Mouse (Mus musculus) mouse trophoblast stem cell (cell line): Measurements from ENCODE around the gene 4632433K11Rik.
"Not testable (repeated sequence)": the region's sequence is repeated elsewhere in the genome, so short reads cannot be mapped to it uniquely, and the experiment has no call there.

Experiments
- in situ Hi-C, 2 experiments: fragments of 300-500 bp; cut with MseI, MboI; formaldehyde crosslinking; loops; 2 replicates in 1 of 2; 3 replicates in 1 of 2; pipeline ENCODE4 v1.15.1; 2025

Gene 4632433K11Rik

DNA sequence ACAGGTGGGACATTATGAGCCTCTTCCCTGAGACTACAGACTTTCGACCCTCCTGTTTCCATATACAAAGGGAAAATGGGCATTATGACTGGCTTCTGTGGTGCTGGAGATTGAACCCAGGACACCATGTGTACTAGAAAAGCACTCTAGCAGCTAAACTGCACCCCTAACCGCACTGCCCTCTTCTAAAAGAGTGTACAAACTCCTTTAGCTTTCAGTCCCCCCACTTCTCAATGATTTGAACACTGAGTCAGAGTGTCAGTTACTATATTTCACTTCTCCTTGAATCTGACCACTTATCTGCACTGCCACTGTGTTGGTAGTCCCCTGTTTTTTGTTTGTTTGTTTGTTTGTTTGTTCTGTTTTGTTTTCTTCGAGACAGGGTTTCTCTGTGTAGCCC is at the start of gene 4632433K11Rik:
4632433K11Rik (plus strand) TSS at position 301 of the 400 bp plus-strand sequence.
- in situ Hi-C loops, result no loop called here

DNA sequence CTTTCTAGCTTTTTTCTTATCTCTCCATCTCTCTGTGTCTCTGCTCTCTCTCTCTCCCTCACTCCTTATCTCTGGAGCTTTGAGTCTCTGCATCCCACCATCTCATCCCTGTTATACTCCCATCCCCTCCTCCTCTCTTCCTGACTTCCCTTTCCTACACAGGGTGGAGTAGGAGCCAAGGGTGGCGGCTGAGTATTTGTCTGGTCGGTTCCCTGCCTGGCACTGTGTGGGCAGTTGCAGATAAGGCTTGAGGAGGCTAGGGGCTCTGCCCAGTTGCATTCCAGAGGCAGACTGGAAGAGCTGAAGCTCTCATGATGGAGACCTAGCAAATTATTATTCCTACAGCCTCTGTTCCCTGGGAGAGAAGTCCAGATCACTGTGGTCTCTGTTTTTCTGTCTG is 45.7 kb upstream of the 4632433K11Rik start:
- in situ Hi-C loops, result no loop called here

DNA sequence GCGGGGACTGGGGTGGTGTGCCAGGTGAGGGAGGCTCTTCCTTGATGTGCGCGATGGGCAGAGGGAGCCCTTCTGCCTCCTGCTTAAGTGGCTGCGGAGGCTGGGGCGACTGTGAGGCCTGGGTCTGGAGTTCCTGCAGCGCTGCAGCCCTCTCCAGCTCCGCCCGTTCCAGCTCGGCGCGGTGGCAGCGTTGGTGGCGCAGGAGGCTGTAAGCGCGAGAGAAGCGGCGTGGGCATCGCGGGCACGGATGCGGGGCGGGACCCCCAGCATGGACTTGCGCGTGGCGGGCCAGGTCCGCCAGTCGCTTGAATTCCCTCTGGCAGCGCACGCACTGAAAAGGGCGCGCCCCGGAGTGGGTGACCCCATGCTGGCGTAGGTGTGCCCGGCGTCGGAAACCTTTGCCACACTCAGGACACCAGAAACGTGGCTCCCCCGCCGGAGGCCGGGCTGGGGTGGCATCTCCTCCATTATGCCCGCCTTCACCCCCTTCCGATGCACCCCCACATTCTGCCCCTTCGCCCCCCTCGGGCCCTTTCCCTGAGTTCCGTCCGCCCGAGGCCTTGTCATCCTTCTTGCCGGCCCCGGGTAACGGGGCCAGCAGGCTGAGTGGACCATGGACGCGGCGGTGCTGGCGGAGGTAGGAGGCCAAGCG is 40.4 kb upstream of the 4632433K11Rik start:
- in situ Hi-C loops, result no loop called here

DNA sequence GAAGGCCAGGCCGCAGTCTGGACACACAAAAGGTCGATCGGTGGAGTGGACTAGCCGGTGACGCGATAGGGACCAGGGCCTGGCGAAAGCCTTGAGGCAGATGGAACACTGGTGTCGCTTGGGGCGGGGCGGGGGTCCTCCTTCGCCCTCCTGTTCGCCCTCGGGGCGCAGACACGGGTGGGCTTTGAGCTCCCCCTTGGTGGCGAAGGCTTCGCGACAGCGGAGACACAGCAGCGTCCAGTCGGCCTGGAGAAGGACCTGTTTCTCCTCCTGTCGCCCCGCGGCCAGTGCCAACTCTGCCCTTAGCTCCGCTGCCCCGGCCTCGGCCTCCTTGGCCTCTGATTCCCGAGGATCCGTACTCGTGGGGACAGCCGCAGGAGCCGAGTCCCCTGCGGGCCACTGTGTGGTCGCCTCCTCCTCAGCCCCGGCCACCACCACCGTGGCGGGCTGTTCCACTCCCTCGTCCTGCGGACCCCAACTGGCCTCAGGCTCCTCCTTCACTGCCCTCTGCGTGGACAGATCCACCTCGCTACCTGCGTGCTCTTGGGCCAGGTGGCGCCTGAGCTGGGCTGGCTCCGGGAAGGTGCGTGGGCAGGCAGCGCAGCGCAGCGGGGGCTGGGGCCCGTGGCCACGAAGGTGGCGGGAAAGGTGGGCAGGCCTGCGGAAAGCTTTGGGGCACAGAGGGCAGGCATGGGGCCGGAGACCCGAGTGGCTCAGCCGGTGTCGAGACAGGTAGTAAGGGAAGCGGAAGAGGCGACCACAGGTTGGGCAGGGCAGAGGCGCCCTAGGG is 39.7 kb upstream of the 4632433K11Rik start:
- in situ Hi-C loops, result no loop called here

DNA sequence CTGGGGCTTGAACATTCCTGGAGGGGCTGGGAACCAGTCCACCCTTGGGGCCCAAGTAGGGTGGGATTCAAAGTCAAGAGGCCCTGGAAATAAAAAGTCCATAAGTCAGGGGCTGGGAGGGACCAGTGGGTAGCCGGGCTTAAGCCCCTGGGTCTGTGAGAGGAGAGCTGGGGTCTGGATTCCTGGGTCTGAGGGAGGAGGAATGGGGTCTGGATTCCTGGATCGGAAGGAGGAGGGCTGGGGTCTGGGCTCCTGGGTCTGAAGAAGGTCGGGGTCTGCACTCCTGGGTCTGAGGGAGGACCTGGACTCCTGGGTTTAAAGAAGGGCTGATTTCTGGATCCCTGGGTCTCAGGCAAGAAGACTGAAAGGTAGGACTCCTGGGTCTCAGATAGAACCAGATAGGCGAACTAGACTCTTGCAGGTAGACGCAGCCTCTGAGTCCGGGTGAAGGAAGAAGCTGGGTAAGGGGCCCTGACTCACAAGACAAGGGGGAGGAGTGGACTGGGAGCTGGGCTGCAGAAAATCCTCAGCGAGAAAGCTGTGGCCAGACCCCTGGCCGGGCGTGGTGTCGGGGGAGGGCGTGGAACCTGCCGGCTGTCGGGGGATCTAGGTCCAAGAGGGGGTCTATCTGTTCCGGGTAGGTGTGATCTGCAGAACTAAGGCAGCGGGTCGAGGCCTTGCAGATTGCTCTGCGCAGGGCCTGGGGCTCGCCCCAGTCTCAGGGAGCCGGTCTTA is 38.5 kb upstream of the 4632433K11Rik start:
- in situ Hi-C loops, result no loop called here

DNA sequence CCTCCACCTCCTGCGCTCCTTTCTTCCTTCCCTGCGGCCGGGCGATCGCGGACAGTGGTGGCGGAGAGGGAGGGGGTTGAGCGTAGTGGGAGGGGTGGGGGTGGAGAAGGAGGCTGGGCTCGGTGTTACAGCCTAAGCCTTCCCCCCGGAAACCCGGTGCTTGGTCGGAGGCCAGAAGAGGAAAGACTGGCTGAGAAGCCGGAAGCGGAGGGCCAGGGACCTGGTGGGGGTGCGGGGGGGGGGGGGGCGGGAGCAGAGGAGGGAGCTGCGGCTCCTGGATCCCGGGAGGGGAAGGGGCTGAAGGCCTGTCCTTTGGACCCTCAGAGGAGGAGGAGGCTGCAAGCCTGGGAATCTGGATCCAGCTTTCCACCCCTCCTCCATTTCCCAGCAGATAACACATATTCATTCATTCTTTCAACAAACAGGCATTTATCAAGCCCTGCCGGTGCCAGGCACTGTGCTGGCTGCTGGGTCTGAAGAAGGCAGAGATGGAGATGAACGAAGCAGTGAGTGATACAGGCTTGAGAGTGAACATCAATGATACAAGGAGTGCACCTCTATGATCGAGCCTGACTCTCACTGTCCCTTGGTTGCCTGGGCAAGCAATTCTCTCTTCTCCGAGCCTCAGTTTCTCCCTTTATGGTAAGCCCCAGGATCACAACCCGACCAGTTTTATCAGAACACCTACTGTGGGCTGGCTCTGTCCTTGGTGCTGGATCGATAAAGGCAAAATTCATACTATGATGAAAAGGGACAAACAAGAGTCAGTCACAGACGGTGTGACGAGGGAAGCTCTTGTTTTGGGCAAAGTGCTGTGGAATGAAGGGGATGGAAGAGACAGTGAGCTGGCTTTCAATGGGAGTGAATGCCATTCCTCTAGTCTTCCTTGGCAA is 37.7 kb upstream of the 4632433K11Rik start, which contains the start of gene Zfp579:
Zfp579 (minus strand) TSS at position 156 of the 893 bp plus-strand sequence.
- in situ Hi-C loops, result no loop called here

DNA sequence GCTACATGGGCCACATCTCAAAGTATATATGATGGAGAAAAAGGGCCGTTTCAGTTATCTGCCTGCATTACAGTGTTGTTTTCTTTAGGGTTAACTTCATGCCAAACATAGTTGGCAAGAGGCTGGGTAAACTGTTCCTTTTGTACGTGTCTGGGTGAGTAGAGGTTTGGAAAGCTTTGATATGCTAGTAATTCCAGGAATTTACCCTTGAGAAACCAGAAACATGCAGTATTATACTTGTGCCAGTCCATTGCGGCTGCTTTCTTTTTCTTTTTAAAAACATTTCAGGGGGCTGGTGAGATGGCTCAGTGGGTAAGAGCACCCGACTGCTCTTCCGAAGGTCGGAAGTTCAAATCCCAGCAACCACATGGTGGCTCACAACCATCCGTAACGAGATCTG is 37.0 kb upstream of the 4632433K11Rik start:
- in situ Hi-C loops, result no loop called here

DNA sequence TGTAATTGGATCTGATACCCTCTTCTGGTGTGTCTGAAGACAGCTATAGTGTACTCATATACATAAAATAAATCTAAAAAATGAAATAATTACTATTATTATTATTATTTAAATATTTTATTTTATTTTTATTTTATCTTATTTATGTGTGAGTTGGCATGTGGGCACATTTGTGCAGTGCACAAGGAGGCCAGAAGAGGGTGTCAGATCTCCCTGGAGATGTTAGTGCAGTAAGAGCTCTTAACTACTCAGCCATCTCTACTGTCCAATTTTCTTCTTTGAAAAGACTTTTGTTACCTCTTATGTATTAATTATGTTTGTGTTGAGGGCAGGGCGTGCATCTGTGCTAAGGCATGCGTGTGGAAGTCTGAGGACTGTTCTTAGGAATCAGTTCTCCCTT is 34.0 kb upstream of the 4632433K11Rik start:
- in situ Hi-C loops, result no loop called here

DNA sequence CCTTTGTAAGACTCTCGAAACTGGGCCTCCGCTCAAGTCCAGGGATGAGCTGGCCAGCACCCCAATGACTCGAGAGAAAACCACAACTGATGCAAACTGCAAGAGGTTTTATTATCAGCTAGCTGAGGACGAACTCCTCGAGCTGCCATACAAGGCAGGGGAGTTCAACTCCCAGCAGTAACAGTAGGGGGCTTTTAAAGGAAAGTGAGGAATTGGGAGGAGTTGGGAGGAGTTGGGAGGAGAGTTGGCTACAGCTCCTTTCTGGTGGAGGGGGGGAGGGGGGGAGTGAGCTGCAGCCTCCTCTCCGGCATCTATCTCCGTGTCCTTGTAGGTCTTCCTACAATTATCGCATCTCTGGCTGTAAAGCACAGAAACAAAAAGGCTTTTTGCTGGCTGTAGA is 31.0 kb upstream of the 4632433K11Rik start:
- in situ Hi-C loops, result not testable (repeated sequence)

DNA sequence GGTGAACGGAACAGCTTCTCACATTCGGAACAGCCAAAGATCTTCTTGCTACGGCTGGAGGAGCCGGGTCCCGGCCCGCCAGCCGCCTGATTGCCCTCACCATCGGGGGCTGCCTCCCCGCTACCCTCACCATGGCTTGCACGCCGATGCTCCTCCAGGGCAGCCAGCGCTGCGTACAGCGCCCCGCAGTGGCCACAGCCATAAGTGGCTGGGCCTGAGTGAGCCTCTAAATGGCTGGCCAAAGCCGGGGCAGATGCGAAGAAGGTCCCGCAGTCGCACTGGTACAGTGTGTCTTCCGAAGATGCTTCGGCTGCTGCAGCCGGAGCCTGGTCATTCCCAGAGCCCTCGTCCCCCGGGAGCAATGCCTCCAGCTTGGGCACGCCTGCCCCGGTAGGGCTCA is 25.7 kb upstream of the 4632433K11Rik start:
- in situ Hi-C loops, result no loop called here

DNA sequence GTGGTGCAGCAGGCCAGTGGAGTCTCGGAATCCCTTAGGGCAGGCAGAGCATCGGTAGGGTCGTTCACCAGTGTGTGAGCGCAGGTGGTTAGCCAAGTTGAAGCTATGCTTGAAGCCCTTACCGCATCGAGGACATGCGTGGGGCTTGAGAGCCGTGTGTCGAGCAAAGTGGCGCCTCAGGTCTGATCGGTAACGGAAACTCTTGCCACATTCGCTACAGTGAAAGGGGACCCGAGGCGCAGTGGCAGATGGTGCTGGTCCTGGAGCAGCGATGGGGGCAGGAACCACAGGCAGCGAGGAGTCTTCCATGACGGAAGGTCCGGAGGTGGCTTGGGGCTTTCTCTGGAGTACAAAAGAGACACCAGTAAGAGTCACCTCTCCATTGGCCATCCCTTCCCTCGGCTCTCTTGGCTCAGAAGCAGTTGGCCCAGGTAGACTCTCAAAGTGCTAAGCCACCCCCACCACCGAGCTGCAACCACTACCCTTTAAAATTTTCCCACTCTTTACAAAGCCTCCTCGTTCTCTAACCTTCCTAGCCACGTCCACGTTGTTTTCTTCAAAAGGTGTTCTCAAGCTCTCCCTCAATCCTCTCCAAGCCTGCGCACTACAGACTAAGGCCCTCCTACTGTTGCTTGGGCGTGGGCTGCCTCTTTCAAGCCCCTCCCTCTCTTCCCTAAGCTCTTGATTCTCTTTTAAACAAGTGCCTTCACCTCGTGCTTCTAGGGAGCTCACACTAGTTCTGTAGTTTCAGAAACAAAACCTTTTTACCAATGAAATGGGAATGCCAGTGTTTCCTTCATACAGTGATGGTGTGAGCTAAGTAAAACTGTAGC is 21.0 kb upstream of the 4632433K11Rik start:
- in situ Hi-C loops, result no loop called here

DNA sequence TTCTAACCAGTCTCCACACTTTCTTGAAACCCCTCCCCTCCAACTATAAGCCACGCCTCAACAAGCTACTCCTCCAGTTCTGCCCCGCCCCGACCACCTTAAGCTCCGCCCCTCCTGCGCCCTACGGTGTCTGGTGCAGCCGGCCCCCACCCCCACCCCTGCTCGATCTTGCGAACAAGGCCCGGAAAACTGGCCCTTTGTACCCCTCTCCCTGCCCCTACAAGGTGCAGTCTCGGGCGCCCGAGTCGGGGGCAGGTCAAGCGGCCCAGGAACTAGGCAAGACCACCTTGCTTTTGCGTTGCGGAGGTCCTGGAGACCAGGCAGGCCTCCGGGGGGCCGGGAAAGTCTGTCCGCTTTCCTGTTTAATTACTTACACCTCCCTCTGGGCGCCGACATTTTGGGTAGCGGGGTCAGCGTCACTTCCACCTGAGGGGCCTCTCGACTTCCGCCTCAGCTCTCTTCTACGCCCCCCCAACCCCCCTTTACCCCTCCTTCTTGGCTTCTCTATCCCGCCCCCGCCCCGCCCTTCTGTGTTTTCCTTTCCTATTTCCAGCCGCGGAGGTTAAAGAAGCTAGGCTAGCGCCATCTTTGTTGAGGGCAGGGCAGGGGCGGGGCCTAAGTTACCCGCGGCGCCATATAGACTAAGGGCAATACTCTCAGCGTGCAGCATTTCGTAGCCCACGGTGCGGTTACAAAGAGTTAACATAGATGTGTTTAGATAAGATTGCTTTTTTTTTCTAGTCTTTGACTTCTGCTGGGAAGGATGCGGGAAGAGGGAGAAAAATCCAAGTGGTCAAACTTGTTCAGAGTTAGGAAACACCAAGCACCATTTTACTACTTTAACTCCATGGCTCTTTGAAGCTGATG is 19.4 kb upstream of the 4632433K11Rik start, which contains the start of the genes Zfp524 and Fiz1:
Zfp524 (plus strand) TSS at position 165 of the 867 bp plus-strand sequence.
Fiz1 (minus strand) TSS at position 447 of the 867 bp plus-strand sequence.
- in situ Hi-C loops, result no loop called here

DNA sequence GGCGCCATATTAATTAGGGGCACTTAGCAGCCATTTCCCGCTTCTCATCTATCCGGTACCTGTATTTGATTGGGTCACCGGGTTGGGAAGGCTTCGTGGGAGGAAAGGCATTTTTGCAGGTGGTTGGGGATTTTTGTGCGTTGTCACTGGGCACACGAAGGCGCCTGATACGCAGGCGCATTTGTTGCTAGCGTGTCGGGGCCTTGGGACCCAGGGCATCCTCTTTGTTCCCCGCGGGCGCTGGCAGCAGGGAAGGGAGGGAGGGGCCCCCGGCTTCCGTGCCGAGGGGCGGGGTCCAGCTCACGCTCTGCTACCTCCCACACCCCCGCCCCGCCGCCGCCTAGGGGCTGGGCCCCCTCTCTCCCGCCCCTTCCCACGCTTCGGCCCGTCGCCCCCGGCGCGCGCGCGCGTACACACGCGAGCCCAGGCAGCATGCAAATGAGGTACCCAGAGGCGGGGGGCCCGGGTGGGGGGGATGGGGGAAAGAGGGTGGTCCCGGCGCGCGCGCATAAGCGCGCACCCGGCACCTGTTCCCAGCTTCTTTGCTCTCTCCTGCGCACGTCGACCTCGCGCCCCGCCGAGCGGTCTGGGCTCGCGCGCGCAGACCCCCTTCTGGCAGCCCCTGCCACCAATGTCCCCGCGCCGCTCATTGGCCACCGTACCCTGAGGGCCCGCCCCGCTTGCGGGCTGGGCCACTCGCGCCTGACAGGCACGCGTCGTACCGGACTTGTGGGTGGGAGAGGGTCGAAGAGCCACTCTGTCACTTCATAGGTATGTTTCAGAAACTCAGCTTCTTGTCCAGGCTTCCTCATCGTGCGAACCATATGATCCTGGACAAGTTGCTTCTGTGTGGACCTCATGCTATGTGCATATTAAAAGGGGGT is 18.6 kb upstream of the 4632433K11Rik start, which contains the start of gene Gm44973:
Gm44973 (plus strand) TSS at position 379 of the 884 bp plus-strand sequence.
- in situ Hi-C loops, result no loop called here

DNA sequence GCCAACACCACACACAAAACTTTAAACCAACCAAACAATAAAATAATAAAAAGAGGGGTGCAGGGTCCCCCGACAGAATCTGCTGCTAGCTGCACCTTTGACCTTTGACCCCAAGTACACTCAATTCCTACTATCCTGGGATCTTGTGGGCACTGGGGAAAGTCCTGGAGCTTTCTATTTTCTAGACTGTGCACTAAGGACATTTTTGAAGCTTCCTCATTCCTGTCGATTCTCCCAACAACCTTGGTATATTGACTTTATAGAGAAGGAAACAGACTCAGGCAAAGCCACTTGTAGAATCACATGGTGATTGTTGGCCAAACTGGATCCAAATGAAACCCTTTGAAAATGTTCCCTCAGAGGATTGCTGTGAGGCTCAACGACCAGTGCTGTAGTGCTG is 17.9 kb upstream of the 4632433K11Rik start:
- in situ Hi-C loops, result no loop called here

DNA sequence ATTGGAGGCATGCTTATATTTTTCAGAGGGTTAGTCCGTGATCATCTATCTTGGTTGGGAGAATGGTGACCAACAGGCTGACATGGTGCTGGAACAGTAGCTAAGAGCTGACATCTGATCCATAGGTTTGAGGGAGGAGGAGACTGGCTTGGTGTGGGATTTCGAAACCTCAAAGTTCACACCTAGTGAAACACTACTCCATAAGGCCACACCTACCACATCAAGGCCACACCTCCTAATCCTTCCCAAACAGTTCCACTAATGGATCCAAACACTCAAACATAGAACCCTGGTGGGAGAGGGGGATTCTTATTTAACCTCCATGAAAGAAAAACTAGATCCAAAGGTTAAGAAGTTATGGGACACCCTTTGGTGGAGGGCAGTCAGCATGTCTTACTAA is 17.0 kb upstream of the 4632433K11Rik start:
- in situ Hi-C loops, result no loop called here

DNA sequence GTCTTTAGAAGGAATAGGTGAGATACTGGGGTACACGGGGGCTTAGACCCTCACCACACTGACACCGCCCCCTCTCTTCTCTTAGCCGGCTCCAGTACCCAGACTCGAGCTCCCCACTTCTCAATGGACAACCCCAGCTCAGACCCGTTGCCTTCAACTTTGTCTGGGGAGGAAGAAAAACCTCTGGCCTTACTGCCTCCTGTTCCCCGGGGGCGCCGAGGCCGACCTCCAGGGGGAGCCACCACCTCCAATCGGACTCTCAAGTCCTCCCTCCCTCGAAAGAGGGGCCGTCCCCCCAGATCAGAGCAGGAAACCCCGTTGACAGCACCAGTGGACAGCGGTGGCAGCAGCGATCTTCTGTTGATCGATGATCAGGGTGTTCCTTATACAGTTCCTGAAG is 16.6 kb upstream of the 4632433K11Rik start:
- in situ Hi-C loops, result no loop called here

DNA sequence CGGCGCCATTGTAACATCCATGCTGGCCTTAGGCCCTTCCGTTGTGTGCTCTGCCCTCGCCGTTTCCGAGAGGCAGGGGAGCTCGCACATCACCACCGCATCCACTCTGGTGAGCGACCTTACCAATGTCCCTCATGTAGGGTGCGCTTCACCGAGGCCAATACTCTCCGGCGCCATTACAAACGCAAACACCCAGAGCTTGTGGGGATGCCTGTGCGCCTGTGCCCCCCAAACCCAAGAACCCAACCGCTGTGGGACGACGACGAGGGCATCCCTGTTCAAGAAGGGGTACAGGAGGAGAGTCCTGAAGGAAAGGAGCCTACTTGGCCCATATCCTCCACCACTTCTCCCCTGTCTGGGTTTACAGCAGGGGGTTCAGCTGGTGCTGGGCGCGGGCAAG is 16.0 kb upstream of the 4632433K11Rik start:
- in situ Hi-C loops, result no loop called here

DNA sequence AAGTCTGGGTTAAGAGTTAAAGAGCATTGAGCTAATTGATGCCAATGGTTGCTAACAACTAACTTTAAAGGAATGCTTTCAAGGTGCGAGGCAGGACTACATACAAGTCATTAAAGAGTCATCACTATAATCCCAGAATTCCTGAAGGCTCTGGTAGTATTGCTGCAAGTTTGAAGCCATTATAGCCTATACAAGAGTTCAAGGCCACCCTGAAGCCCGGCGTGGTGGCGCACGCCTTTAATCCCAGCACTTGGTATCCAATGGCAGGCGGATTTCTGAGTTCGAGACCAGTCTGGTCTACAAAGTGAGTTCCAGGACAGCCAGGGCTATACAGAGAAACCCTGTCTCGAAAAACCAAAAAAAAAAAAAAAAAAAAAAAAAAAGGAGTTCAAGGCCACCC is 14.3 kb upstream of the 4632433K11Rik start:
- in situ Hi-C loops, result not testable (repeated sequence)
